Mouse (Mus musculus) cortical plate, adult 2 months (tissue): Measurements from ENCODE around the gene Gtf2h1. TPM values are rescaled to one million over a fixed set of nuclear protein-coding genes. Genes with fewer than 3 reads are reported as not detected.
"Not testable (repeated sequence)": the region's sequence is repeated elsewhere in the genome, so short reads cannot be mapped to it uniquely, and the experiment has no call there.

Experiments used
- H3K27ac ChIP-seq: fragments of 200-500 bp; 2 replicates; pipeline ENCODE4 v1.5.1; 2012; ENCODE audit warnings: low read length, control low read depth, inconsistent platforms; ENCODE audit not compliant: insufficient read depth
- H3K4me1 ChIP-seq: fragments of 200-500 bp; 2 replicates; pipeline ENCODE4 v1.6.1; 2011; ENCODE audit warnings: low read length; ENCODE audit not compliant: control insufficient read depth, insufficient read depth
- H3K4me3 ChIP-seq: fragments of 200-500 bp; 2 replicates; pipeline ENCODE4 v1.5.1; 2011; ENCODE audit warnings: mild to moderate bottlenecking, low read length, control low read depth; ENCODE audit not compliant: insufficient read depth
- CTCF ChIP-seq: fragments of 200-500 bp; IDR thresholded peaks from 2 replicates; pipeline ENCODE4 v1.5.1; 2011; ENCODE audit warnings: mild to moderate bottlenecking, control low read depth, low read length; ENCODE audit not compliant: insufficient read depth; ENCODE audit errors: extremely low read depth
- POLR2A ChIP-seq: fragments of 200-500 bp; IDR thresholded peaks from 2 replicates; pipeline ENCODE4 v1.6.1; 2011; ENCODE audit warnings: mild to moderate bottlenecking, low read length, control low read depth; ENCODE audit not compliant: insufficient read depth; ENCODE audit errors: extremely low read depth
- polyA plus RNA-seq: library from polyadenylated mRNA; depleted of rRNA; stranded (reverse); fragments of >200 nt; gene quantifications from 2 replicates; pipeline ENCODE4 v1.2.3, GENCODE M21; 2012

Gtf2h1 gene
- polyA plus RNA-seq, 1 experiment = 30.1 TPM

GRCm38 (mm10) chr7:46829911-46830310 is 34.0 kb downstream of the Gtf2h1 start:
- no peaks in the 10 kb centered on the region for H3K4me1 ChIP-seq
- TF ChIP-seq POLR2A (no peak), CTCF (no peak)
- H3K27ac ChIP-seq = no peak overlapping the region
- no peak overlapping the region for H3K4me3 ChIP-seq

GRCm38 (mm10) chr7:46830799-46831590 is 35.1 kb downstream of the Gtf2h1 start:
- no peaks in the 10 kb centered on the region for H3K4me1 ChIP-seq
- H3K4me3 ChIP-seq = no peak overlapping the region
- no peak overlapping the region for H3K27ac ChIP-seq
- TF ChIP-seq POLR2A (no peak), CTCF (no peak)

GRCm38 (mm10) chr7:46831693-46832092 is 35.8 kb downstream of the Gtf2h1 start:
- Histone ChIP-seq H3K4me3 (no peak overlapping the region), H3K27ac (no peak overlapping the region), H3K4me1 (no peaks in the 10 kb centered on the region)
- TF ChIP-seq POLR2A (no peak), CTCF (no peak)

- H3K27ac ChIP-seq, H3K4me1 ChIP-seq, H3K4me3 ChIP-seq: not testable (repeated sequence)
These were observed 36.4 kb downstream of the Gtf2h1 start for GRCm38 (mm10) chr7:46832112-46832810.

GRCm38 (mm10) chr7:46833266-46833665 is 37.4 kb downstream of the Gtf2h1 start:
- no peaks in the 10 kb centered on the region; the same call in 1 of the 2 replicates for H3K4me1 ChIP-seq
- TF ChIP-seq POLR2A (no peak), CTCF (no peak)
- H3K4me3 ChIP-seq = no peak overlapping the region
- H3K27ac ChIP-seq = no peak overlapping the region

- no peak overlapping the region for H3K4me3 ChIP-seq
- no peak overlapping the region for H3K27ac ChIP-seq
- H3K4me1 ChIP-seq = no peaks in the 10 kb centered on the region; the same call in 1 of the 2 replicates
- TF ChIP-seq CTCF (no peak), POLR2A (no peak)
These were observed 37.9 kb downstream of the Gtf2h1 start for GRCm38 (mm10) chr7:46833670-46834255.

GRCm38 (mm10) chr7:46834994-46835610 is 39.2 kb downstream of the Gtf2h1 start:
- Histone ChIP-seq H3K27ac (no peak overlapping the region), H3K4me1 (peaks cover 4% of the 10 kb centered on the region; the same call in 1 of the 2 replicates), H3K4me3 (no peak overlapping the region)
- TF ChIP-seq CTCF = no peak
- TF ChIP-seq POLR2A = no peak

- H3K27ac ChIP-seq = no peak overlapping the region
- TF ChIP-seq POLR2A (no peak), CTCF (no peak)
- peaks cover 4% of the 10 kb centered on the region; the same call in 1 of the 2 replicates for H3K4me1 ChIP-seq
- H3K4me3 ChIP-seq = no peak overlapping the region
These were observed 40.5 kb downstream of the Gtf2h1 start for GRCm38 (mm10) chr7:46836357-46836756.

GRCm38 (mm10) chr7:46837073-46837472 is 41.2 kb downstream of the Gtf2h1 start:
- H3K4me3 ChIP-seq = no peak overlapping the region
- peaks cover 4% of the 10 kb centered on the region; the same call in 1 of the 2 replicates for H3K4me1 ChIP-seq
- no peak overlapping the region for H3K27ac ChIP-seq
- TF ChIP-seq POLR2A (no peak), CTCF (no peak)
